Mouse (Mus musculus) neural tube, embryonic 12.5 days (tissue): ENCODE results near the gene Fcf1. TPM values are rescaled to one million over a fixed set of nuclear protein-coding genes. Genes with fewer than 3 reads are reported as not detected.

Source experiments
- ATAC-seq: fragments of 200-750 bp; cut with Nextera tagmentation; 2 replicates; pipeline ENCODE4 v1.8.0; 2017; ENCODE audit warnings: low read depth, mild to moderate bottlenecking, moderate TSS enrichment, moderate library complexity; ENCODE audit not compliant: low FRiP score
- H3K27ac ChIP-seq: fragments of 300-500 bp; sonication (generic); 2 replicates; pipeline ENCODE4 v1.5.1; 2016
- H3K27me3 ChIP-seq: fragments of 300-500 bp; sonication (generic); replicated peaks from 2 replicates; pipeline ENCODE4 v1.6.1; 2016; ENCODE audit warnings: mild to moderate bottlenecking
- H3K36me3 ChIP-seq: fragments of 300-500 bp; sonication (generic); 2 replicates; pipeline ENCODE4 v1.6.1; 2016; ENCODE audit warnings: mild to moderate bottlenecking
- H3K4me1 ChIP-seq: fragments of 300-500 bp; sonication (generic); 2 replicates; pipeline ENCODE4 v1.6.1; 2016
- H3K4me2 ChIP-seq: fragments of 300-500 bp; sonication (generic); replicated peaks from 2 replicates; pipeline ENCODE4 v1.6.1; 2016; ENCODE audit warnings: mild to moderate bottlenecking
- H3K4me3 ChIP-seq: fragments of 300-500 bp; sonication (generic); 2 replicates; pipeline ENCODE4 v1.5.1; 2016
- H3K9ac ChIP-seq: fragments of 300-500 bp; sonication (generic); 2 replicates; pipeline ENCODE4 v1.6.1; 2016; ENCODE audit warnings: mild to moderate bottlenecking
- H3K9me3 ChIP-seq: fragments of 300-500 bp; sonication (generic); 2 replicates; pipeline ENCODE4 v1.6.1; 2016; ENCODE audit warnings: mild to moderate bottlenecking
- WGBS: fragments of 180-500 bp; shearing (Covaris S2); methylation state at CpG from one replicate; pipeline ENCODE4 v1.1.7; 2016; 5-methylcytosine and 5-hydroxymethylcytosine counted together
- polyA plus RNA-seq: library from polyadenylated mRNA; unstranded; fragments of >200 nt; fragmentation: Nextera tagmentation; extraction: Ambion mirVana; gene quantifications from 2 replicates; pipeline ENCODE4 v1.2.1, GENCODE M21; 2016

Gene Fcf1
- 129 and 134 TPM in 2 replicates for polyA plus RNA-seq

- ATAC-seq: peak; percentile 25; the same call in 1 of the 2 replicates
- H3K27ac ChIP-seq: no peak within 1 kb of the TSS
Observed at GRCm38 (mm10) chr12:84970428-84971096, at the start of gene Fcf1, which contains the start of gene Arel1. Fcf1 (plus strand) TSS chr12:84970897. Arel1 (minus strand) TSS chr12:84970900.

GRCm38 (mm10) chr12:84921881-84922419, 48.7 kb upstream of the Fcf1 start:
- ATAC-seq: no peak
- no peaks in the 10 kb centered on the region for H3K9me3 ChIP-seq
- 34% methylated on average over 8 of the region's 8 CpGs for WGBS
- H3K27me3 ChIP-seq: no peaks in the 10 kb centered on the region
- H3K4me1 ChIP-seq: no peaks in the 10 kb centered on the region
- H3K36me3 ChIP-seq: peaks cover 79% of the 10 kb centered on the region
- H3K4me2 ChIP-seq: no peak overlapping the region
- no peak overlapping the region for H3K27ac ChIP-seq
- H3K9ac ChIP-seq: no peak overlapping the region
- no peak overlapping the region for H3K4me3 ChIP-seq

More at GRCm38 (mm10) chr12:84970428-84971096, at the start of gene Fcf1, which contains the start of gene Arel1:
- peaks cover 19% of the 10 kb centered on the region for H3K4me1 ChIP-seq
- peak within 1 kb of the TSS; percentile 96 for H3K4me2 ChIP-seq
- peak within 1 kb of the TSS; percentile 84 for H3K4me3 ChIP-seq
- peak within 1 kb of the TSS; percentile 84 for H3K9ac ChIP-seq
- no peaks in the 10 kb centered on the region for H3K27me3 ChIP-seq
- no peaks in the 10 kb centered on the region for H3K9me3 ChIP-seq
- WGBS: under 1% methylated on average over 42 of the region's 42 CpGs
- H3K36me3 ChIP-seq: peaks cover 20% of the 10 kb centered on the region

- ATAC-seq: no peak
- H3K4me3 ChIP-seq: no peak overlapping the region
- H3K9me3 ChIP-seq: no peaks in the 10 kb centered on the region
- no peaks in the 10 kb centered on the region for H3K4me1 ChIP-seq
- peaks cover 84% of the 10 kb centered on the region for H3K36me3 ChIP-seq
- WGBS: 96% methylated on average over 5 of the region's 5 CpGs
- H3K27ac ChIP-seq: no peak overlapping the region
- H3K27me3 ChIP-seq: no peaks in the 10 kb centered on the region
- no peak overlapping the region for H3K4me2 ChIP-seq
- no peak overlapping the region for H3K9ac ChIP-seq
Observed at GRCm38 (mm10) chr12:84924324-84924723, 46.4 kb upstream of the Fcf1 start.

- H3K4me1 ChIP-seq: no peaks in the 10 kb centered on the region
- ATAC-seq: no peak
- no peaks in the 10 kb centered on the region for H3K9me3 ChIP-seq
- H3K9ac ChIP-seq: no peak overlapping the region
- no peak overlapping the region for H3K4me3 ChIP-seq
- H3K27ac ChIP-seq: no peak overlapping the region
- peaks cover 83% of the 10 kb centered on the region for H3K36me3 ChIP-seq
- 94% methylated on average over 6 of the region's 6 CpGs for WGBS
- H3K27me3 ChIP-seq: no peaks in the 10 kb centered on the region
- H3K4me2 ChIP-seq: no peak overlapping the region
Observed at GRCm38 (mm10) chr12:84926542-84926941, 44.2 kb upstream of the Fcf1 start.

- Histone ChIP-seq H3K36me3 (peaks cover 71% of the 10 kb centered on the region), H3K27ac (no peak overlapping the region), H3K4me3 (no peak overlapping the region), H3K9me3 (no peaks in the 10 kb centered on the region), H3K9ac (no peak overlapping the region), H3K4me1 (no peaks in the 10 kb centered on the region), H3K4me2 (no peak overlapping the region), H3K27me3 (no peaks in the 10 kb centered on the region)
- WGBS: 93% methylated on average over 6 of the region's 6 CpGs
- no peak for ATAC-seq
Observed at GRCm38 (mm10) chr12:84932210-84932609, 38.5 kb upstream of the Fcf1 start.

GRCm38 (mm10) chr12:84935343-84935742, 35.4 kb upstream of the Fcf1 start:
- H3K4me2 ChIP-seq: no peak overlapping the region
- H3K4me3 ChIP-seq: no peak overlapping the region
- 87% methylated on average over 5 of the region's 5 CpGs for WGBS
- H3K27ac ChIP-seq: no peak overlapping the region
- no peak overlapping the region for H3K9ac ChIP-seq
- no peaks in the 10 kb centered on the region for H3K27me3 ChIP-seq
- H3K4me1 ChIP-seq: no peaks in the 10 kb centered on the region
- ATAC-seq: no peak
- H3K9me3 ChIP-seq: no peaks in the 10 kb centered on the region
- H3K36me3 ChIP-seq: peaks cover 63% of the 10 kb centered on the region

- H3K4me1 ChIP-seq: no peaks in the 10 kb centered on the region
- H3K4me3 ChIP-seq: no peak overlapping the region
- WGBS: 92% methylated on average over 7 of the region's 7 CpGs
- H3K9ac ChIP-seq: no peak overlapping the region
- H3K36me3 ChIP-seq: peaks cover 63% of the 10 kb centered on the region
- ATAC-seq: no peak
- H3K9me3 ChIP-seq: no peaks in the 10 kb centered on the region
- H3K27me3 ChIP-seq: no peaks in the 10 kb centered on the region
- H3K27ac ChIP-seq: no peak overlapping the region
- no peak overlapping the region for H3K4me2 ChIP-seq
Observed at GRCm38 (mm10) chr12:84939117-84939516, 31.6 kb upstream of the Fcf1 start.

- H3K4me3 ChIP-seq: no peak overlapping the region
- no peak overlapping the region for H3K9ac ChIP-seq
- H3K9me3 ChIP-seq: no peaks in the 10 kb centered on the region
- WGBS: 94% methylated on average over 7 of the region's 7 CpGs
- no peak for ATAC-seq
- H3K4me1 ChIP-seq: no peaks in the 10 kb centered on the region
- no peaks in the 10 kb centered on the region for H3K27me3 ChIP-seq
- no peak overlapping the region for H3K4me2 ChIP-seq
- H3K36me3 ChIP-seq: peaks cover 62% of the 10 kb centered on the region
- H3K27ac ChIP-seq: no peak overlapping the region
Observed at GRCm38 (mm10) chr12:84940343-84940742, 30.4 kb upstream of the Fcf1 start.

- H3K9me3 ChIP-seq: no peaks in the 10 kb centered on the region
- H3K36me3 ChIP-seq: peaks cover 68% of the 10 kb centered on the region
- 95% methylated on average over 13 of the region's 13 CpGs for WGBS
- no peak overlapping the region for H3K27ac ChIP-seq
- H3K4me1 ChIP-seq: no peaks in the 10 kb centered on the region
- no peak overlapping the region for H3K4me3 ChIP-seq
- no peak for ATAC-seq
- H3K27me3 ChIP-seq: no peaks in the 10 kb centered on the region
- no peak overlapping the region for H3K4me2 ChIP-seq
- H3K9ac ChIP-seq: no peak overlapping the region
Observed at GRCm38 (mm10) chr12:84941717-84942116, 29.0 kb upstream of the Fcf1 start.

GRCm38 (mm10) chr12:84943006-84943952, 27.4 kb upstream of the Fcf1 start:
- Histone ChIP-seq H3K27me3 (no peaks in the 10 kb centered on the region), H3K4me2 (no peak overlapping the region), H3K9me3 (no peaks in the 10 kb centered on the region), H3K27ac (no peak overlapping the region), H3K9ac (no peak overlapping the region), H3K36me3 (peaks cover 79% of the 10 kb centered on the region), H3K4me1 (no peaks in the 10 kb centered on the region), H3K4me3 (no peak overlapping the region)
- 93% methylated on average over 21 of the region's 21 CpGs for WGBS
- ATAC-seq: no peak

GRCm38 (mm10) chr12:84944150-84944812, 26.4 kb upstream of the Fcf1 start:
- no peak overlapping the region for H3K9ac ChIP-seq
- no peaks in the 10 kb centered on the region for H3K27me3 ChIP-seq
- no peak overlapping the region for H3K27ac ChIP-seq
- no peaks in the 10 kb centered on the region for H3K9me3 ChIP-seq
- peaks cover 78% of the 10 kb centered on the region for H3K36me3 ChIP-seq
- no peak for ATAC-seq
- H3K4me3 ChIP-seq: no peak overlapping the region
- 85% methylated on average over 4 of the region's 4 CpGs for WGBS
- H3K4me1 ChIP-seq: no peaks in the 10 kb centered on the region
- H3K4me2 ChIP-seq: no peak overlapping the region
